Mouse (Mus musculus): Measurements from ENCODE around the gene Bcl6. TPM values are rescaled to one million over a fixed set of nuclear protein-coding genes. Genes with fewer than 3 reads are reported as not detected.

The Bcl6 gene
- total RNA-seq (2021) (10 to 100 TPM; 75.1 to 88.5 TPM), polyA plus RNA-seq (2012; rRNA removed) (36.0 and 36.8 TPM in 2 replicates)
- long read RNA-seq, partial matches to known transcripts, result 4 of 7 reads
- long read RNA-seq, other reads (novel, unspliced or antisense), result 1 of 7 reads

DNA sequence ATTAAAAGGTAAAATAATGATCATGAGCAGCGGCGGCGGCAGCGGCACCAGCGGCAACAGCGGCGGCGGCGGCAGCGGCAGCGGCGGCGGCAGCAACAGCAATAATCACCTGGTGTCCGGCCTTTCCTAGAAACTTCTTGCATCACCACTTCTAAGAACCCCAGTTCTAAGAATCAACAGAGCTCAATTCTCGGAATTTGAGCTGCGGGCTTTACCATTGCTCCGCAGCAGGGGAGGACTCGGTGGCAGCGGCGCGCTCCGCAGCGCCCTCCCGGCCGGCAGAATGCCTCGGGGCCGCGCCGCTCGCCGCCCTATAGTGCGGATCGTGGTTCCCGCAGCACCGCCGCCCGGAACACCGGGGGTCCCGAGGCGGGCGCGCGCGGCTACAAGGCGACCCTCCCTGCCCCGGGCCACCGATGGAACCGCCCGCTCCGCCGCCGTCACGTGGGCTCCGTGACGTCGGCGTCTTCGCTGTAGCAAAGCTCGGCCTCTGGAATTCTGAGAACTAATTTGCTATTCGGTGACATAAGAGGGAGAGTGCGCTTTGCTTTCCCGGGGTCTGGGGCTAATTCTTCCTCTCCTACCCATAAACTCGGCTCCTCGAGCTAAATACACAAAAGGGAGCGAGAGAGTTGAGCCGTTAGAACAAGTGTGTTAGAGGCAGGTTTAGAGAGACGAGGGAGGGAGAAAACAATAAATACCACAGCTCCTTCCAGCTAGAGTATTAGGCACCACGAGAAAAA, at the start of gene Bcl6, which contains the start of gene Gm37419:
Gene Bcl6 (minus strand): TSS at position 387 of the 743 bp plus-strand sequence.
Gene Gm37419 (plus strand): TSS at position 17 of the 743 bp plus-strand sequence.
- DNase-seq, result peak; percentile 91

DNA sequence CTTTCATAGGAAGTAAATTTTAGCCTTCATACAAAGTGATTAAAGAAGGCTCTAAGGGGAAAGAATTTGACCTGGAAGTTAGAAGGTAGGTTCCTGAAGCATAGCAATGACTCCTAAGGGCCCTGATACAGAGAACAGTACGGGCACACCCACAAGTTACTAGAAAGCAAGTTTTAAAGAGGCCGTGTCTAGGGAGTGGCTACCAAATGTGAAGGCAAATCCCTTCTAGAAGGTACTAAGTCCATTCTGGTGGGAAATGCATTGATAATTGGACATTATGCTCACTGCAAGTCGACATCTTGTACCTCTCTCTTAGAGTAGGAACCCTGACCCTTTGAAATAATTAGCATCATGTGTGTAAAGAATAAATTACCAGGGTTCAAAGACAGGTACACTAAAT, 47.7 kb upstream of the Bcl6 start:
- DNase-seq, result no peak

DNA sequence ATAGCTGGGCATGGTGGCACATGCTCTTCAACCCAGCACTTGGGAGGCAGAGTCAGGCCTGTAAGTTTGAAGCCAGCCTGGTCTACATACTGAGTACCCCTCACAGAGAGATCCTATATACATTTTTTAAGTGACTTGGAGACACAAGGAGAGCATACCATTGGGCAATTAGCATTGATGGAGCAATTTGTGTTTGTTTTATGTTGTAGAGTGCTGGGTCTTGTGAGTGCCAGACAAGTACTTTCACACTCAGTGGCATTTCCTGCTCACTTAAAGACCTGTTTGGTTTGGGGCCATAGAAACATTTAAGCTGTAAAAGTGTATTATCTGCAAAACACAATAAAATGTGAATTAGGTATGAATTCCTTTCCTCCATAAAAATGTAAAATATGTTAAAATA, 47.1 kb upstream of the Bcl6 start:
- DNase-seq, result no peak

DNA sequence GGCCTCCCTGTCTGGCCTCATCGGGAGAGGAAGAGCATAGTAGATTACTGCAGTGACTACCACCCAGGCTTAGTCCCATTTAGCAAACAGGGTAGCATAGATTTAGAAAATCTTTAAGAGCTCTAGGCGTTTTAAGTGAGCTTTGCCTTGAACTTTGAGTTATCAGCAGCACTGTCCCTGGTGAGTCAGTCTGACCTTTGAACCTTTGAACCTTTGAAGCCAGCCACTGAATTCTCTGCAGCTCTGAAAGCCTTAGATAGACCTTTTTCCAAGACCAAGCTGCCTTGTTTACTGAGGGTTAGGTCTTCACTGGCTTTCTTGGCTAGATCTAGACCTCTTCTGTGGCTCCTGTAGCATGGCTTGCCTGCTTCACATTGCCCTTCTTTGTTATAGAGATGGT, 45.8 kb upstream of the Bcl6 start:
- peak; percentile 52 for DNase-seq

DNA sequence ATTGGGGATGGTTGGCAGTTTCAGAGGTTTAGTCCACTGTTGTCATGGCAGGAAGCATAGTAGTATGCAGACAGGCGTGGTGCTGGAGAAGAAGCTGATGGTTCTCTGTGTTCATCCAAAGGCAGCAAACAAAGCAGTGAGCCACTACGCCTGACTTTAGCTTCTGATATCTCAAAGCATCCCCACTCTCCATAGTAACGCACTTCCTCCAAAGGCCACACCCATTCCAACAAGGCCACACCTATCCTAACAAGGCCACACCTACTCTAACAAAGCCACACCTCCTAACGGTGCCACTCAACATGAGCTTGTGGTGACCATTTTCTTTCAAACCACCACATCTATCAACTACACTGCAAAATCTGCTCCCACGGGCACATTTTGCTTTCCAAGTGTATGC, 44.6 kb upstream of the Bcl6 start:
- no peak for DNase-seq

DNA sequence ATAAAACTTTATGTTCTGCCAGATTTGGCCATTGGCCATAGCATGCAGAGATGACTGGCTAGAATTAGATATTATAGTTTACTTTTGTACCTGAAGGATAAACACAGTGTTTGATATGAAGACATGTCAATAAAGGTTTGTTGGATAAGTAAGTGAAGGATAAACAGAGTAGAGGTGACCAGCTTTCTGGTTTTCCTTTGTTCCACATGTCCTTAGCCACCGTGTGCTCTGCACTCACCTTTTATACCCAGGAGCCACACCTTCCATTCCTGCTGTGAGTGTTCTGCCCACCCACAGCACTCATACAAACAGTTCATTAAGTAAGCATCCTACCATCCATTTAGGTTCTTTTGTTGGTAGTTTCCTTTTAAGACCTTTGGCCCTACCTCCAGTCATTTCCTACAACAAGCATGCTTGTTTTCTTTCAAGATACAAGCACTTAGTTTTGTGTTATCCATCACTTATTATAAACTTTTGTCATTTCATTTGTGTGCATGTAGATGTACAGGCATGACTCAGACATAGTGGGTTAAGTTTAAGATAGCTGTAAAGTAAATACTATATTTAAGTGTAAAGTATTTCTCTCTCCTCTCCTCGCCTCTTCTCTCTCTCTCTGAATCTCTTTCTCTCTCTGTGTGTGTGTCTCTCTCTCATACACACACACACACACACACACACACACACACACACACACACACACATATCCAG, 41.5 kb upstream of the Bcl6 start:
- no peak for DNase-seq

DNA sequence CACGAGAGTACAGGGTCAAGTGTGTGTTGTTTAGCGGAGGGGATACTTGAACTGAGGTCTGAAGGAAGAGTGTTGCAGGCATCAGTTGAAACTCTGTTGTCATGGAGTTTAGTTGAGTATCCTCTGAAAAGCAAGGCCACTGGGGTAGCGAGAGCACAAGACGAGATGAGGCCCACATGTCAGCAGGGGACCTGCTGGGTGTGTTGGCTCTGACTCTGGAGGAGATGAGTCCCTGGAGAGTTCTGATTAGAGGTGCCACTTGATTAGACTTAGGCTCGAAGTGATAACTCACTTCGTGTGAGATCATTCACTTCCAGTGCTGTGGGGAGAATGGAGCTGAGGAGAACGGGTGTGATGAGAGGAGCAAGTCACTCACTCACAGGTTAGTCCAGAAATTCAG, 36.8 kb upstream of the Bcl6 start:
- DNase-seq, result no peak

DNA sequence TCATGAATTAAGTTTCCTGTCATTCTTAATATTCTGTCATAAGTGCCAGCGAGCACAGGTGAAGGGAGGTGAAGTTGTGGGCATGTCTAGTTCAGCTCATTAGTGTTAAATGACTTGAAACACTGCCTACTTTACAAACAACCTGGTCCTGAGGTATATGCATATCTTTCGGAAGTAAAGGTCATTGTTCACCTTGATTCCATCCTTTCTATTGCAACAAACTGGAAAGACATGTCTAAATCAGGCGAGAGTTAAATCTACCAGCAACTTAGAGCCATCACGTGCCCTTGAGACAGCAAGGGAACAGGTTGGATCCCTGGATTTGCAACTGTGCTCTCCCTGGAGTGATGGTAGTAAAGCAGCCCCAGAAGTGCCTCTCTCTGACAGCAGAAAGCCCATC, 34.0 kb upstream of the Bcl6 start:
- DNase-seq, result no peak

DNA sequence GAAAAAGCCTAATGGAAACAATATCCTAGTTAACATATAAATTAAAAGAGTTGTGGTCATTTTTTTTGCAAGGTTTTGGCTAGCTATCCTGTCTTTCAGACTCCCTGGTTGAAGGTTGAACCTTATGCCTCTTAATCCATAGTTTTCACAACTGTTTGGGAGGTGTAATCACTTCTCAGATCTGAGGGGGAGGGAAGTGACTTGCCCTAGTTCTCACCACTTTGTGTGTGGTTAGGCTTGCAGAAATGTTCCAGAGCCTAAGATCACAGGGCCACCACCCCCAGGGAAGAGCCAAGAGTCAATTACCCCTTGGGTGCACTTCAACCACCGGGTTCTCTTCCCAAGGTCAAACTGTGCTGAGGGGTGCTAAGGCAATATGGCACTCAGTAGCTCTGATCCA, 33.1 kb upstream of the Bcl6 start:
- DNase-seq, result no peak

DNA sequence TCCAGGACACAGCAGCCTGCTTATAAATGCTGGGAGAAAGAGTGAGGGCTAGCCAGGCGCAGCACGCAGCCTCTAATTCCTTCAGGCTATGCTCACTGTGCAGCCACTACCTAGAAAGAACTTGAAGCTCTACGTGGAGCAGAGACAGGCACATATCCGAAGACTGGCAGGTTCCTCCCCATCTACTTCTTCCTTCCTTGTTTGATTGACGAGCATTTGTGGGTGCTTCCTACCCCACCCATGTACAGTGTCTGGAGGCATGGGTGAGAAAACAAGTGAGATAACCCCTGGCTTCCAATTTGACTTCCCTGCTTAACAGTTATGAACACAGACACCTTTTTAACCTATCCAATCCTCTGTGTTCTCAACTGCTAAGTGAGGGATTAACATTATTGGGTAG, 28.1 kb upstream of the Bcl6 start:
- no peak for DNase-seq

DNA sequence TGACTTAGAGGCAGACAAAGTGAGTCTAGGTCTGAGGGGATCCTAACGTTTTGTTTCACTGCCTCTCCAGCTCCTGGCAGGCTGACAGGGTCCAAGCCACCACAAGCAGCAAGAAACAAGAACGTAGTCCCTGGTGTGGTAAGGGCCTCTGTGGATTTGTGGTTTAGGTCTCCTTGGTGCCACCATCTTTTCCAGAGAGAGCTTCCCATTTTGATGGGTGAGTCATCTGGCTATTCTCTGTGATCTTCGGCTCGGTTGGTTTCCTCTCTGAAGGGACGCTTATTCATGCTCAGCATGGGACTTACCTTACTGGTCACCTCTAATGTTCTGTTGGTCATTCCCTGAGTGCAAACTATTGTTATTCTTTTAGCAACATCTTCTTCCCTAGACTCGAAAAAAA, 27.6 kb upstream of the Bcl6 start:
- no peak for DNase-seq

DNA sequence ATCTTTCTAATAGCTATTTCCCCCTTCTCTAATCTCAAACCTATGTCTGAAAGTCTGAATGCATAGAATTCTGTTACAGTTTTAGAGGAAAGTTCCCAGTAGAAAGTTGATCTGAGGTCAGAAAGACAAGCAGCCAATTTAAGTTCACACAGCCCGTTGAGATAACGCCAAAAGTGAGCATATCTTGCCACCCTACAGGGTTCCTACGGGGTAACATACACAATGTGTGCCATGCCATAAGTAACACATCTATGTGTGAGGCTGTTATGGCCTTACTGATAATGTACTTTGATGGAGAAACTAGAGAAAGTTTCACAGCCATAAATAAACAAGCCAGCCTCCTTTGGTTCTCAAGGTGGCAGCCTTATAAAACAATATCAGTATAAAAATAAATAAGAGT, 25.7 kb upstream of the Bcl6 start:
- DNase-seq, result no peak

DNA sequence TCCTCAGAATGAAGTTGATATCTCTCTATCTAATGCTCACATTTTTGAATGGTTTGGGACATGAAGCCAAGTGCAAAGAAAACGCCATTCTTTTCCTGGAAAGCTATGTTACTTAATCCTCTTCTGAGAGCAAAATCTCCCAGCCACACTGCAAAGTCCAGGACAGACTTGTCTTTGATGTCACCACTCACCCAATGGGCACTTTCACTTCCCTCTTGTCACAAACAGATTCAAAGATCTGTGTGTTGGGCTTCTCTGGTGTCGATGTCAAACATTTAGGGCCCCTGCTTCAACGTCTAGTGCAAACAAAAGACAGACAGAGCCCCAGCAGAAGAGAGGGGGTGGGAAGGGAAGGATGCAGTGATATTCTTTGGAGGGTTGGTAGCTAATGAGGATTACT, 23.4 kb upstream of the Bcl6 start:
- DNase-seq, result no peak

DNA sequence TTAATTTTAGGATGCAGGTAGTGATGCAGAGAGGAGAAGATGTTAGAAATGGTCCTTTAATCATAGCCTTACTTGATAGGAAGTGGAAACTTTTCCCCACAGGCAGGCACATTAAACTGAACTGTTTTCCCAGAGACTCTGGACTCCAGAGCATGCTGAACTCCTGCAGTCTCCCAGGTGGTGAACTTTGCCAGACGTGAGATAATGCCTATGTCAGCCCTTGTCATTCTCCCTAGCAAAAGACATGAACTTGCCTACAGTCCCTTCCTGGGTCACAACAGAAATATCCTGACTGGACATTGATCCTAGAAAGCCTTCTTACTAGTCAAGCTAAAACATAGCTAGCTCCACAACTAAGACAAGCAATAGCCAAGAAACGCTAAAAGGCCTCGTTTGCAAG, 22.7 kb upstream of the Bcl6 start:
- DNase-seq, result no peak

DNA sequence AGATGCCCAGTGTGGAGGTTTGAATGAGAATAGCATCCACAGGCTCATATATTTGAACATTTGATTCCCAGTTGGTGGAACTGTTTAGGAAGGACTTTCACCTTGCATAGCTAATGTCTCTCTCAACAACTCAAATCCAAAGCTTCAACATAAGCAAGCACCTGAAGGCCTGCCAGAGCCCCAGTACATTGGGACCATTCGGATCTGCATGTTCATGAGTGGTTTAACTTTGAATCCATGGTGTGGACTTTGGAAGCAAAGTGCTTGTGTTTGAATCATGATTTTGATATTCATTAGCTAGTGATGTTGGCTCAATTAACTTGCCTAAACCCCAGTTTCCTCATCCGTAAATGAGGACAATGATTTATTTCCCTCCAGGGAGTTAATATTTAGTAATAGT, 21.2 kb upstream of the Bcl6 start:
- no peak for DNase-seq

DNA sequence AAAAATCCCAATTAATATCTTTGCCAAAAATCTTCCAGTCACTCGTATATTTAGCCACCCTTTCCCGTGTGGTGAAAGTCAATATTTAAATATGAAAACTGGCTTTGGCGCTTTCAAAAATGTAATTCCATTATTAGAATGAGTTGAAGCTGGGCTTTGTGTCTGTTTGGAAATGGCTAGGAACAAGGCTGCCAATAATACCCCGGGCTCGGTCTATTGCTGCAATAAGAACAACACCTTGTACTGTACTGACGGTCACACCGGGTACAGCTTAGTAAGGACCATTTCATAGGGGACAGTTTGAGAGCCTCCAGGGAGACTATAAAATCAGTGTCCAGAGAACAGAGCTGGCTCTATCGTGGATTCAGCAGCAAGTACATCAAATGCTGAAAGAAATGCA, 17.3 kb upstream of the Bcl6 start:
- no peak for DNase-seq

DNA sequence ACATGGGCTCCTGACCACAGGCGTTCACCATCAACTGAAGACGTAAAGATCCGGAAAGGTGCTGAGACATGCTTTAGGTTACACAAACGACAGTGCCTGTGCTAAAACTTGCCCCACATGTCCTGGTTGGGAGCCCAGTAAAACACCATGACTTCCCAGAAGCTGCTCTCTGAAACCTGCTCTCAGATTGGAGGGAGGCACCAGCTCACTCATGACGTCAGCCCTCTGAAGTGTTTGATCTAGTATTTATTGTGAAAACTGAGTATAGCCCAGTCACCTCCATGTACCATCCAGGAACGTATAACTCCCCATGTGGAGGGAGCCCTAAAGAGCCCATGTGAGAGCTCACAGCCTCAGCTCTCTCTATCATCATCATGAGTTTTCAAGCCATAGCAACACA, 9.3 kb upstream of the Bcl6 start:
- no peak for DNase-seq

DNA sequence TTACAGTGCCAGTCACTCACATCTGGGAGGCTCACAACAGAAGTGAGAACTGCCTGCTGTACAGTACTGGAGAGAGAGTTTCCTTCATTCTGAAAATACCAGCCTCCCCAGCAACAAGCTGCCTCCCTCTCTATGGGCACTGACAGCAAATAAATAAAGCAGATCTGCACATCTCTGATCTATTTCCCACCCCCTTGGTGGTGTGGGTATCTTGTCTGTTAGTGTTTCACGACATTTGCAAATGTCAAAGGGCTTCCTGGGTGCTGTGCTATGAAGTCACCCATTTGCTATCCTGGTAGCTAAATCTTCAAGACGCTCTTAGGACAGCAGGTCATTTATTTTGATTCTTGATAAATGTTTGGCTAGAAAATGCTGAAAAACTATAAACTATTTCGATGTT, 8.6 kb upstream of the Bcl6 start:
- no peak for DNase-seq

DNA sequence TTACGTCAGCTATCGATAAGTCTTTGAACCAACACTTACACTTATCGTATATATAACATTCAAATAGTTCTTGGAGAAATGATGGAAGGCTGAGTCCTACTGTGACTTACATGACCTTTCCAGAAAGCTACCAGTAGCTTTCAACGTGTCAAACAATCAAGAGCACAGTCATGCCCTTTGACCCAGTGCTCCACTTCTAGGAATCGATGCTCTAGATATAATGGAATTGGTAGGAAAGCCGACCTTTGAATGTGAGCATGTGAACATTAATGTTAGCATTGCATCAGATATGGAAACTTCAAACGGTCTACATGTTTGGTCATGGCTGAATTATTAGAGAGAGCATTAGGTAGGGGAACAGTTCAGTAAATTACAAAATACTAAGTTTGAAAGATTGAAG, 7.7 kb upstream of the Bcl6 start:
- no peak for DNase-seq

DNA sequence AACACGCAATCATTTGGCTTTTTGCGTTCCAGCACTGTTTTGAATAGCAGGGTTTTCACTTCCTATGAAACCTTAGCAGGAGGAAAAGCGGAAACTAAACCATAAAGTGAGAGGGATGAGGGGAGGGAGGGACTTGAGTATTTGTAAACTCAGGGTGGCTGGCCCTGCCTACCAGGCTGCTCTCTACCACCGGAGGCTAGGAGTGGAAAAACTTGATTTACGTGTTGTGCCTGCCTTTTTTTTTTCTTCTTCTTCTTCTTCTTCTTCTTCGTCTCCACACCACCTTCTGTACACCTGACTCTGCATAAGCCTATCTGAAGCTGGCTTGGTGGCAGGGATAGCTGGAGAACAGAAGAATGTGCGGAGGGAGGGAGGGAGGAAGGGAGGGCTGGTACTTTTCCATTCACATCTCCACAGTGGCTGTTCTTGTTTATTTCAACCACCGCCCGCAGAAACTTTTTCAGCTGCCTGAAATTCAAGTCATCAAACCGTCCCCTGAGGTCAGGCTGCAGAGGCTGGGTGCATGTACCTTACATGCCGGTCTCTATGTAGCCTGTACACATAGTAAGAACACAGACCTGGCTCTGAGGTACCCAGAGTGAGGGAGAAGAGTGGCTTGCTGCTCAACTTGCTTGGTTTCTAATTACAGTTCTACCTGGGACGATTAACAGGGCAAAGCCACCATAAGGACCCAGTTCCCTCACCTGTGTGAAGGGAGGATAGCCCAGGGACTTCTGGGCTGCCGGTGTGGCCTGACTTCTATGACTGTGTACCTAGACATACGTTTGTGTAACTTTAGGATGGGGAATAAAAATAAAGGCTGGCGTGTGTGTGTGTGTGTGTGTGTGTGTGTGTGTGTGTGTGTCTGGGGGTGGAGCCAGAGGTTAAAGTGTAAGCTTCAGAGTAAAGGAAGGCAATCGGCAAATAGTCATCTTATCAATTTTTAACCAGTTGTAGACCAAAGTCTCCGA, 5.0 kb upstream of the Bcl6 start:
- peak; percentile 62 for DNase-seq

DNA sequence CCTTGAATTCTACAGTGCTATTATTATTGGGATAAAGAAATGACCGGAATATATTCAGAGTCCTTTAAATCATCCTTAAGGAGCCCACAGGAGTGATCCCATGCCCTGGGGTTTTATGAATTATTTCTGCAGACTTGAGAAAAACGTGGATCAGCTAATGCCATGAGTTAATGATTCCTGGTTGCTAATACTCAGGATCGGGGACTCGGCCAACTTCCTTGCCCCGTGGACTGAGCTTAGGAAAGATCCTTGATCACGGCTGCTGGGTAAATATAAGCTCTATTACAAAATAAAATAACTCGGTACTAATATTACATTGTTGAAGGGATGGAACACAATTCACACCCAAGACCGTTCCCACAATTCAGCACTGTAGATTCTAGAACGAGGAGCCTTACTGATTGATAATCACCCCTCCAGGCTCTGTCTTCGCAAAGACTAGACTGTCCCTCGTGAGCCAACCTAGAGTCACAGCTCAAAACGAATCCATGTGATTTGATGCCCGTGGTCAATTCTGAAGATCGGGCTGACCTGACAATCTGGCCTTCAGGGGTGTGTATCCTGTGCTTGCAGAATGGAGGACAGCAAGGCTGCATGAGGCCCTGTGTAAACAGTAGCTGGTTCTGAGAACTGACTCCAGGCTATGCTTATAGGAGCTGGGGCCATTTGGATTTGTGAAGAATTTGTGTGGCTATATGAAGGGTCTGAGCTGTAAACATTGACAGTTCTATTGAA, 3.4 kb upstream of the Bcl6 start:
- DNase-seq, result no peak

DNA sequence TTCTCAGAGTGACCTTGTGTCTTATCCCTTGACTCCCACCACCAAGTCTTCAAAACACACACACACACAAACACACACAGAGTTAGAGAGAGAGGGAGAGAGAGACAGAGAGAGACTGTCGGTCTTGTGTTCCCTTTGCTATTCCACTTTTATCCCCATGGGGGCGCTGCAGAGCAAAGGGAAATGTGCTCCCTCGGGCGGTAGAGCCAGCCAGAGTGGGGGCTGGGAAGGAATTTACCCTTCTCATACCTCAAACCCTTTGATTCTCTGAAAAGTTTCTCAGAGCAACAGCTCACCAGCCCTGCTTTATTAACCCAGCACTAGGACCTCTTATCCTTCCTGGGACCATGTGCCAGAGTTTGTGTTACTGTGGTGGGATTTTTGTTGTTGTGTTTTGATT, 2.5 kb upstream of the Bcl6 start:
- DNase-seq, result peak; percentile 92

All from adrenal gland, adult 2 months (tissue).